In the genomic region with DNA sequence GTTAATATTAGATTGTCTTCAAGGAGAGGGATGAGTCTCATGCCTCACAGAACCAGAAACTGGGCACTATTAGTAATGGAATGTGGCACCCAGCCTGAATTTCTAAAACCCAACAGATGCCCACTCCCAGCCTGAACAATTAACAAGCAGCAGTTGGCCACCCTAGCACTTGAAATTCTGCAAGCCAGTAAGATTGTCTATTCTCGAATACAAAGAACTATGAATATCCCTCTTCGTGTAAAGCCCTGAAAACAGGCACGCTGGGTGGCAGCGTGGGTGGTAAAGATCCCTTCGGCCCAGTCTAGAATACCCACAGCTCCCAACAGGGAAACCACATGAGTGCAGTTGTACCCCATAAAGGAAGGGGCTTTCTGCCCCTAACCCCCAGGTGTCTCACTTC, we compare ENCODE assay signal across 8 mouse cellular contexts.
DNase-seq lines count a peak whose midpoint lies in the region.
"Had no signal": no experiment of that assay in that cellular context is flagged by ENCODE, and none has a peak within 500 bp of the region (broad histone marks: within the 10 kb centered on the region; RNA-seq: fewer than 3 reads in every experiment).

No protein-coding gene starts in this region.

- peak; percentile 41 for DNase-seq in heart, adult 11 months
- DNase-seq in heart, postnatal 4 days: no peak
- peak; percentile 27 for DNase-seq in thymus, postnatal 4 days
- no peak for DNase-seq in thymus, adult 18-20 months
- peak; percentile 14 to 20 for DNase-seq in layer of hippocampus, postnatal 10 days (ENCODE audit: low spot score in 2 of 2)
- DNase-seq in urinary bladder, postnatal 25 days (ENCODE audit: low spot score): no peak
- no peak for DNase-seq in retina, postnatal 1 day
- DNase-seq: gastrocnemius, postnatal 36 days had no signal

Comparison
In these comparisons a context has a peak if more than half of its experiments do, and no peak if none do; other contexts are left out.
1. DNase-seq: peak in heart, adult 11 months (single experiment), thymus, postnatal 4 days (single experiment) and layer of hippocampus, postnatal 10 days (2 of 2); none in heart, postnatal 4 days (single experiment), thymus, adult 18-20 months (0 of 2), urinary bladder, postnatal 25 days (single experiment) and retina, postnatal 1 day (single experiment).